Mouse (Mus musculus) E14TG2a.4 (cell line): ENCODE results near the gene Celf5.

Source experiments
- CTCF ChIP-seq: conservative IDR thresholded peaks from 2 replicates; pipeline ENCODE4 v1.5.1; 2014; ENCODE audit warnings: low read length
- NANOG ChIP-seq: IDR thresholded peaks from 2 replicates; pipeline ENCODE4 v1.6.1; 2014; ENCODE audit warnings: borderline replicate concordance, low read length, mixed read lengths
- POU5F1 ChIP-seq: IDR thresholded peaks from 2 replicates; pipeline ENCODE4 v1.6.1; 2014; ENCODE audit warnings: low read length, borderline replicate concordance

DNA sequence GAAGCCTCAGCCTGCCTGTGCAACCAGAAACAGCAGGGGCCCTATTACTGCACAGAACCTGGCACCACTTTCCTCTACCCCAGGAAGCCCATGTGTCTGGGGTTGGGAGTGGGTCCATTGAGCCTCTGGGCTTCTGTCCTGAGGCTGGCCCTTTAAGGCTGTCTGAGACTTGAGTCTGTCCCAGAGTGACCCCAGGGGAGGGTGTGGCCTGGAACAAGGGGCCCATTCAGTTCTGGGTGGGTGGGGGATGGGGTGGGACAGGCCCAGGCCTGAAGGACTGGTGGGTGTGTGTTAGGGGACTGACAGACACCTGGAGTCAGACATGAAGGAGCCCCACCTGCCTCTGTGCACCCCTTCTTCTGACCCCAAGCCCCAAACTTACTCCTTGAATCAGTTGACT is 67.8 kb downstream of the Celf5 start:
- no peak for TF ChIP-seq CTCF
- TF ChIP-seq NANOG: no peak
- no peak for TF ChIP-seq POU5F1
